Mouse (Mus musculus) liver, embryonic 14.5 days (tissue): ENCODE data around the gene Rnf5.

Source experiments
- CTCF ChIP-seq: IDR thresholded peaks from 2 replicates; pipeline ENCODE4 v1.5.1; 2016; ENCODE audit warnings: antibody characterized with exemption, low read depth, control low read depth
- EP300 ChIP-seq: IDR thresholded peaks from 2 replicates; pipeline ENCODE4 v1.6.1; 2016; ENCODE audit warnings: antibody characterized with exemption, low read depth

DNA sequence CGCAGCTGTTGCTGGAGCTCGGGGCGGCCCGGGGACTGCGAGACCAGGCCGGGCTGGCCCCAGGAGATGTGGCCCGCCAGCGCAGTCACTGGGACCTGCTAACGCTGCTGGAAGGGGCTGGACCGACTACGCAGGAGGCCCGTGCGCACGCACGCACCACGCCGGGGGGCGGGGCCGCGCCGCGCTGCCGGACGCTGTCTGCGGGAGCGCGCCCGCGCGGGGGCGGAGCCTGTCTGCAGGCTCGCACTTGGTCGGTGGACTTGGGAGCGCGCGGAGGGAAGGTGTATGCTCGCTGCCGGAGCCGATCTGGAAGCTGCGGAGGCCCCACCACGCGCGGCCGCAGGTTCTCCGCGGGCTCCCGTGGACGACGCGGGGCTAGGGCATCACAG is 16.1 kb downstream of the Rnf5 start:
- TF ChIP-seq EP300 (no peak), CTCF (no peak)
